Mouse (Mus musculus): Measurements from ENCODE around the gene Rin2. TPM values are rescaled to one million over a fixed set of nuclear protein-coding genes. Genes with fewer than 3 reads are reported as not detected.
"Not testable (repeated sequence)": the region's sequence is repeated elsewhere in the genome, so short reads cannot be mapped to it uniquely, and the experiment has no call there.

Gene Rin2
- polyA plus RNA-seq, 2 experiments, result 38.1 to 49.7 TPM

- H3K4me3 ChIP-seq (replicated peaks; ENCODE audit: low read length), result no peak overlapping the region
- no peak for TF ChIP-seq POLR2A (IDR thresholded peaks at IDR 0.05; ENCODE audit: borderline replicate concordance, extremely low read depth, insufficient read depth, insufficient read length)
- ATAC-seq (ENCODE audit: low FRiP score, low read depth) (no peak), DNase-seq (ENCODE audit: low spot score) (no peak)
- no peaks in the 10 kb centered on the region for H3K27me3 ChIP-seq (ENCODE audit: control insufficient read depth, insufficient read depth, low read length)
- WGBS, result 77% methylated on average over 6 of the region's 6 CpGs
- peaks cover 29% of the 10 kb centered on the region for H3K36me3 ChIP-seq (ENCODE audit: control insufficient read depth, insufficient read depth, low read length)
- H3K27ac ChIP-seq (replicated peaks; ENCODE audit: low read depth, low read length), result no peak overlapping the region
- H3K4me2 ChIP-seq (replicated peaks; ENCODE audit: low read depth, low read length, severe bottlenecking), result no peak overlapping the region
- peaks cover 15% of the 10 kb centered on the region for H3K4me1 ChIP-seq (ENCODE audit: control insufficient read depth, insufficient read depth, low read length)
- no peaks in the 10 kb centered on the region for H3K9me3 ChIP-seq (ENCODE audit: control insufficient read depth, low read length)
- no peak overlapping the region for H3K9ac ChIP-seq (ENCODE audit: low read depth, low read length, severe bottlenecking)
Observed at GRCm38 (mm10) chr2:145905156-145905555, 230.1 kb downstream of the Rin2 start.

- not testable (repeated sequence) for DNase-seq (ENCODE audit: low spot score); H3K27ac ChIP-seq (replicated peaks; ENCODE audit: low read depth, low read length); H3K9ac ChIP-seq (ENCODE audit: low read depth, low read length, severe bottlenecking); ATAC-seq (ENCODE audit: low FRiP score, low read depth); H3K4me2 ChIP-seq (replicated peaks; ENCODE audit: low read depth, low read length, severe bottlenecking); H3K27me3 ChIP-seq (ENCODE audit: control insufficient read depth, insufficient read depth, low read length); H3K9me3 ChIP-seq (ENCODE audit: control insufficient read depth, low read length); H3K4me3 ChIP-seq (replicated peaks; ENCODE audit: low read length)
- peaks cover 37% of the 10 kb centered on the region for H3K36me3 ChIP-seq (ENCODE audit: control insufficient read depth, insufficient read depth, low read length)
- peaks cover 15% of the 10 kb centered on the region for H3K4me1 ChIP-seq (ENCODE audit: control insufficient read depth, insufficient read depth, low read length)
- WGBS, result 53% methylated on average over 4 of the region's 4 CpGs
Observed at GRCm38 (mm10) chr2:145905884-145906283, 230.9 kb downstream of the Rin2 start.

- no peak overlapping the region for H3K9ac ChIP-seq (ENCODE audit: low read depth, low read length, severe bottlenecking)
- ATAC-seq (ENCODE audit: low FRiP score, low read depth) (no peak), DNase-seq (ENCODE audit: low spot score) (no peak)
- no peaks in the 10 kb centered on the region for H3K27me3 ChIP-seq (ENCODE audit: control insufficient read depth, insufficient read depth, low read length)
- no peak for TF ChIP-seq POLR2A (IDR thresholded peaks at IDR 0.05; ENCODE audit: borderline replicate concordance, extremely low read depth, insufficient read depth, insufficient read length)
- H3K9me3 ChIP-seq (ENCODE audit: control insufficient read depth, low read length), result no peaks in the 10 kb centered on the region
- H3K4me2 ChIP-seq (replicated peaks; ENCODE audit: low read depth, low read length, severe bottlenecking), result no peak overlapping the region
- H3K4me1 ChIP-seq (ENCODE audit: control insufficient read depth, insufficient read depth, low read length), result no peaks in the 10 kb centered on the region
- no peak overlapping the region for H3K27ac ChIP-seq (replicated peaks; ENCODE audit: low read depth, low read length)
- no peak overlapping the region for H3K4me3 ChIP-seq (replicated peaks; ENCODE audit: low read length)
- H3K36me3 ChIP-seq (ENCODE audit: control insufficient read depth, insufficient read depth, low read length), result peaks cover 87% of the 10 kb centered on the region
- 78% methylated on average over 8 of the region's 8 CpGs for WGBS
Observed at GRCm38 (mm10) chr2:145920941-145921650, 246.1 kb downstream of the Rin2 start.

GRCm38 (mm10) chr2:145934339-145935231, 259.6 kb downstream of the Rin2 start, which contains the start of the genes Cfap61 and Crnkl1:
Gene Cfap61 (plus strand): TSS chr2:145934784.
Gene Crnkl1 (minus strand): TSS chr2:145935014.
- peak; percentile 98 for DNase-seq (ENCODE audit: low spot score)
- peak; percentile 99 for ATAC-seq (ENCODE audit: low FRiP score, low read depth)
- Histone ChIP-seq H3K36me3 (ENCODE audit: control insufficient read depth, insufficient read depth, low read length) (peaks cover 29% of the 10 kb centered on the region), H3K9me3 (ENCODE audit: control insufficient read depth, low read length) (no peaks in the 10 kb centered on the region), H3K9ac (ENCODE audit: low read depth, low read length, severe bottlenecking) (peak within 1 kb of the TSS; percentile 64), H3K4me3 (replicated peaks; ENCODE audit: low read length) (peak within 1 kb of the TSS; percentile 83), H3K27me3 (ENCODE audit: control insufficient read depth, insufficient read depth, low read length) (no peaks in the 10 kb centered on the region), H3K27ac (replicated peaks; ENCODE audit: low read depth, low read length) (no peak within 1 kb of the TSS), H3K4me1 (ENCODE audit: control insufficient read depth, insufficient read depth, low read length) (peaks cover 5% of the 10 kb centered on the region; the same call in 1 of the 2 replicates), H3K4me2 (replicated peaks; ENCODE audit: low read depth, low read length, severe bottlenecking) (peak within 1 kb of the TSS; percentile 75)
- WGBS, result under 1% methylated on average over 61 of the region's 61 CpGs
- no peak for TF ChIP-seq POLR2A (IDR thresholded peaks at IDR 0.05; ENCODE audit: borderline replicate concordance, extremely low read depth, insufficient read depth, insufficient read length)

- Histone ChIP-seq H3K27ac (replicated peaks; ENCODE audit: low read depth, low read length) (no peak overlapping the region), H3K4me2 (replicated peaks; ENCODE audit: low read depth, low read length, severe bottlenecking) (no peak overlapping the region), H3K36me3 (ENCODE audit: control insufficient read depth, insufficient read depth, low read length) (peaks cover 7% of the 10 kb centered on the region), H3K9ac (ENCODE audit: low read depth, low read length, severe bottlenecking) (no peak overlapping the region), H3K4me1 (ENCODE audit: control insufficient read depth, insufficient read depth, low read length) (peaks cover 5% of the 10 kb centered on the region; the same call in 1 of the 2 replicates), H3K27me3 (ENCODE audit: control insufficient read depth, insufficient read depth, low read length) (no peaks in the 10 kb centered on the region), H3K9me3 (ENCODE audit: control insufficient read depth, low read length) (no peaks in the 10 kb centered on the region), H3K4me3 (replicated peaks; ENCODE audit: low read length) (no peak overlapping the region)
- DNase-seq (ENCODE audit: low spot score) (no peak), ATAC-seq (ENCODE audit: low FRiP score, low read depth) (no peak)
- 84% methylated on average over 8 of the region's 8 CpGs for WGBS
- TF ChIP-seq POLR2A (IDR thresholded peaks at IDR 0.05; ENCODE audit: borderline replicate concordance, extremely low read depth, insufficient read depth, insufficient read length), result no peak
Observed at GRCm38 (mm10) chr2:145936975-145937374, 262.0 kb downstream of the Rin2 start.

Small RNAs within 50 kb of the gene (microRNA-seq; reads per million reads assigned to microRNA genes)
- gene Gm25026, result not detected

Other genes with a start within 250 kb of the Rin2 start
- 80.7 and 103 TPM in 2 replicates for gene Naa20, start 226.9 kb downstream of the Rin2 start, polyA plus RNA-seq (2012; rRNA removed)
- 186 and 189 TPM in 2 replicates for gene Naa20, start 226.9 kb downstream of the Rin2 start, polyA plus RNA-seq (2014; fragmentation: Nextera tagmentation; extraction: Ambion mirVana)

All from limb, embryonic 14.5 days (tissue).